Mouse (Mus musculus) ES-E14 (cell line): ENCODE measurements around the gene Oosp3. TPM values are rescaled to one million over a fixed set of nuclear protein-coding genes. Genes with fewer than 3 reads are reported as not detected.

Source experiments
- DNase-seq: peaks from one replicate; pipeline ENCODE4 v3.0.0-alpha.2; 2013; ENCODE audit warnings: low read depth, low spot score
- H3K27ac ChIP-seq: 2 replicates; pipeline ENCODE4 v1.5.1; 2012; ENCODE audit warnings: low read depth, mild to moderate bottlenecking, low read length, moderate library complexity, mixed read lengths; ENCODE audit not compliant: poor library complexity, insufficient read depth, severe bottlenecking
- H3K36me3 ChIP-seq: 2 replicates; pipeline ENCODE4 v1.6.1; 2012; ENCODE audit warnings: mild to moderate bottlenecking, low read length, moderate library complexity, mixed read lengths; ENCODE audit not compliant: control insufficient read depth, poor library complexity, insufficient read depth, severe bottlenecking
- H3K4me1 ChIP-seq, 2 experiments: fragments of 150-350 bp in 1 of 2; sonication (generic) in 1 of 2; 2 replicates each; pipeline ENCODE4 v1.6.1; 2012; ENCODE audit warnings: low read length in 2 of 2, mild to moderate bottlenecking in 1 of 2, mixed read lengths in 1 of 2; ENCODE audit not compliant: control insufficient read depth in 2 of 2, insufficient read depth in 2 of 2, poor library complexity in 1 of 2
- H3K4me3 ChIP-seq, 2 experiments: fragments of 150-350 bp in 1 of 2; sonication (generic) in 1 of 2; 2 replicates each; pipeline ENCODE4 v1.5.1; 2012; ENCODE audit warnings: low read length in 2 of 2, low read depth in 1 of 2, mild to moderate bottlenecking in 1 of 2, mixed read lengths in 1 of 2; ENCODE audit not compliant: insufficient read depth in 1 of 2, poor library complexity in 1 of 2, severe bottlenecking in 1 of 2
- H3K9ac ChIP-seq: 2 replicates; pipeline ENCODE4 v1.6.1; 2012; ENCODE audit warnings: low read depth, mild to moderate bottlenecking, low read length, mixed read lengths; ENCODE audit not compliant: poor library complexity, insufficient read depth, severe bottlenecking
- H3K9me3 ChIP-seq: fragments of 150-350 bp; sonication (generic); 2 replicates; pipeline ENCODE4 v1.6.1; 2012; ENCODE audit warnings: low read depth, mild to moderate bottlenecking, low read length; ENCODE audit not compliant: control insufficient read depth, insufficient read depth
- CHD2 ChIP-seq: IDR thresholded peaks from 2 replicates; pipeline ENCODE4 v1.6.1; 2014; ENCODE audit warnings: mild to moderate bottlenecking, low read depth, low read length, inconsistent platforms
- HCFC1 ChIP-seq: IDR thresholded peaks from 2 replicates; pipeline ENCODE4 v1.6.1; 2012; ENCODE audit warnings: low read length, inconsistent platforms, borderline replicate concordance; ENCODE audit not compliant: insufficient read depth
- MAFK ChIP-seq: IDR thresholded peaks from 2 replicates; pipeline ENCODE4 v1.6.1; 2014; ENCODE audit warnings: mild to moderate bottlenecking, low read depth, low read length, inconsistent platforms; ENCODE audit not compliant: insufficient read depth
- ZC3H11A ChIP-seq: IDR thresholded peaks from 2 replicates; pipeline ENCODE4 v1.6.1; 2012; ENCODE audit warnings: low read depth, mild to moderate bottlenecking, inconsistent platforms, low read length, borderline replicate concordance
- ZNF384 ChIP-seq: IDR thresholded peaks from 2 replicates; pipeline ENCODE4 v1.6.1; 2012; ENCODE audit warnings: low read depth, low read length, inconsistent platforms
- in situ Hi-C, 2 experiments: fragments of 600-800 bp; cut with MboI; formaldehyde crosslinking; loops; one replicate each; pipeline ENCODE4 v1.15.1; 2025; ENCODE audit warnings: low sequenced_read_pairs in 2 of 2, inconsistent platforms in 1 of 2; ENCODE audit not compliant: unreplicated experiment in 2 of 2
- total RNA-seq: library from RNA; depleted of rRNA; stranded (reverse); fragments of 300-350 nt; gene quantifications from 2 replicates; pipeline ENCODE4 v1.2.3, GENCODE M21; 2012

Oosp3 gene
- total RNA-seq, 1 experiment = not detected

GRCm38 (mm10) chr19:11690839-11691238 lies 6.0 kb upstream of the Oosp3 start, which contains the start of gene Oosp1:
Gene Oosp1 (minus strand): TSS chr19:11691150.
- TF ChIP-seq ZC3H11A (no peak), MAFK (no peak), ZNF384 (no peak), HCFC1 (no peak), CHD2 (no peak)
- no peak within 1 kb of the TSS for H3K4me3 ChIP-seq
- H3K36me3 ChIP-seq = no peaks in the 10 kb centered on the region
- H3K9ac ChIP-seq = no peak within 1 kb of the TSS
- no peaks in the 10 kb centered on the region for H3K9me3 ChIP-seq
- DNase-seq = no peak
- no peaks in the 10 kb centered on the region for H3K4me1 ChIP-seq
- no peak within 1 kb of the TSS for H3K27ac ChIP-seq
- in situ Hi-C loops = no loop called here

- no peaks in the 10 kb centered on the region for H3K36me3 ChIP-seq
- H3K9ac ChIP-seq = no peak overlapping the region
- in situ Hi-C loops = no loop called here
These were observed 5.4 kb upstream of the Oosp3 start for GRCm38 (mm10) chr19:11691454-11691853.

GRCm38 (mm10) chr19:11698342-11698741 lies 1.5 kb downstream of the Oosp3 start:
- H3K36me3 ChIP-seq = no peaks in the 10 kb centered on the region
- no peaks in the 10 kb centered on the region for H3K9me3 ChIP-seq
- DNase-seq = no peak
- no peak overlapping the region for H3K27ac ChIP-seq
- no peak overlapping the region for H3K9ac ChIP-seq
- TF ChIP-seq ZNF384 = no peak
- no peak for TF ChIP-seq CHD2
- TF ChIP-seq HCFC1 = no peak
- no peak for TF ChIP-seq MAFK
- no peak overlapping the region for H3K4me3 ChIP-seq
- in situ Hi-C loops = no loop called here
- no peaks in the 10 kb centered on the region for H3K4me1 ChIP-seq

More at GRCm38 (mm10) chr19:11691454-11691853, 5.4 kb upstream of the Oosp3 start:
- TF ChIP-seq ZNF384 (no peak), ZC3H11A (no peak), HCFC1 (no peak), MAFK (no peak), CHD2 (no peak)
- Histone ChIP-seq H3K9me3 (no peaks in the 10 kb centered on the region), H3K4me1 (no peaks in the 10 kb centered on the region), H3K4me3 (no peak overlapping the region), H3K27ac (no peak overlapping the region)
- DNase-seq = no peak

- no peak for TF ChIP-seq ZNF384
- TF ChIP-seq MAFK = no peak
- no peak for TF ChIP-seq ZC3H11A
- TF ChIP-seq CHD2 = no peak
- no peak for TF ChIP-seq HCFC1
- H3K4me3 ChIP-seq = no peak overlapping the region
- in situ Hi-C loops = no loop called here
- no peak overlapping the region for H3K9ac ChIP-seq
- no peaks in the 10 kb centered on the region for H3K36me3 ChIP-seq
- no peaks in the 10 kb centered on the region for H3K9me3 ChIP-seq
- no peaks in the 10 kb centered on the region for H3K4me1 ChIP-seq
- DNase-seq = no peak
- no peak overlapping the region for H3K27ac ChIP-seq
These were observed 15.6 kb downstream of the Oosp3 start for GRCm38 (mm10) chr19:11712451-11712850.

GRCm38 (mm10) chr19:11720071-11720470 lies 23.2 kb downstream of the Oosp3 start:
- no peak overlapping the region for H3K27ac ChIP-seq
- no peaks in the 10 kb centered on the region for H3K36me3 ChIP-seq
- no peak overlapping the region for H3K9ac ChIP-seq
- TF ChIP-seq HCFC1 (no peak), ZNF384 (no peak), CHD2 (no peak), ZC3H11A (no peak), MAFK (no peak)
- H3K9me3 ChIP-seq = no peaks in the 10 kb centered on the region
- no peak overlapping the region for H3K4me3 ChIP-seq
- in situ Hi-C loops = no loop called here
- no peaks in the 10 kb centered on the region for H3K4me1 ChIP-seq
- no peak for DNase-seq
